Mouse (Mus musculus) MEL (cell line): ENCODE data around the gene Zfp933. TPM values are rescaled to one million over a fixed set of nuclear protein-coding genes. Genes with fewer than 3 reads are reported as not detected.
"Not testable (repeated sequence)": the region's sequence is repeated elsewhere in the genome, so short reads cannot be mapped to it uniquely, and the experiment has no call there.

Experiments
- DNase-seq: peaks from one replicate; pipeline ENCODE4 v3.0.0; 2011; ENCODE audit warnings: low read depth, low spot score
- H3K27ac ChIP-seq: 2 replicates; pipeline ENCODE4 v1.5.1; 2012; ENCODE audit warnings: low read depth, mild to moderate bottlenecking, control low read depth, low read length, moderate library complexity; ENCODE audit not compliant: control insufficient read depth
- H3K27me3 ChIP-seq, 2 experiments: fragments of 150-350 bp in 1 of 2; sonication (generic) in 1 of 2; 2 replicates each; pipeline ENCODE4 v1.6.1; 2012; ENCODE audit warnings: low read length in 2 of 2, mild to moderate bottlenecking in 2 of 2, improper control_type of control experiment in 1 of 2, moderate library complexity in 1 of 2; ENCODE audit not compliant: insufficient read depth in 2 of 2, control insufficient read depth in 1 of 2
- H3K36me3 ChIP-seq, 2 experiments: 2 replicates each; pipeline ENCODE4 v1.6.1; 2012 to 2014; ENCODE audit warnings: low read length in 2 of 2, improper control_type of control experiment in 1 of 2, inconsistent platforms in 1 of 2, mild to moderate bottlenecking in 1 of 2; ENCODE audit not compliant: insufficient read depth in 2 of 2, control insufficient read depth in 1 of 2
- H3K4me1 ChIP-seq, 2 experiments: fragments of 150-350 bp in 1 of 2; sonication (generic) in 1 of 2; 2 replicates each; pipeline ENCODE4 v1.6.1; 2012; ENCODE audit warnings: low read length in 2 of 2, improper control_type of control experiment in 1 of 2, mild to moderate bottlenecking in 1 of 2; ENCODE audit not compliant: insufficient read depth in 2 of 2, control insufficient read depth in 1 of 2
- H3K4me3 ChIP-seq, 2 experiments: fragments of 150-350 bp in 1 of 2; sonication (generic) in 1 of 2; 2 replicates each; pipeline ENCODE4 v1.5.1; 2012; ENCODE audit warnings: low read depth in 2 of 2, low read length in 2 of 2, mild to moderate bottlenecking in 2 of 2, moderate library complexity in 2 of 2, control low read depth in 1 of 2, improper control_type of control experiment in 1 of 2; ENCODE audit not compliant: control insufficient read depth in 1 of 2, insufficient read depth in 1 of 2
- H3K79me2 ChIP-seq: 2 replicates; pipeline ENCODE4 v1.6.1; 2012; ENCODE audit warnings: mild to moderate bottlenecking, low read length, moderate library complexity; ENCODE audit not compliant: control insufficient read depth, poor library complexity, insufficient read depth
- H3K9ac ChIP-seq: 2 replicates; pipeline ENCODE4 v1.6.1; 2012; ENCODE audit warnings: low read depth, mild to moderate bottlenecking, control low read depth, low read length, moderate library complexity; ENCODE audit not compliant: control insufficient read depth, poor library complexity, severe bottlenecking
- H3K9me3 ChIP-seq: fragments of 150-350 bp; sonication (generic); replicated peaks from 2 replicates; pipeline ENCODE4 v1.6.1; 2012; ENCODE audit warnings: mild to moderate bottlenecking, low read length, improper control_type of control experiment, moderate library complexity; ENCODE audit not compliant: insufficient read depth
- polyA plus RNA-seq, 2 experiments: library from polyadenylated mRNA; stranded (reverse) in 1 of 2; unstranded in 1 of 2; fragments of >175 nt in 1 of 2; fragments of >200 nt in 1 of 2; gene quantifications; 2 replicates each; pipeline versions ENCODE4 v1.2.1 to v1.2.4; 2012; ENCODE audit warnings: low replicate concordance in 2 of 2, low read depth in 1 of 2; ENCODE audit not compliant: insufficient read length in 2 of 2, insufficient read depth in 1 of 2, missing spikeins in 1 of 2
- total RNA-seq: library from RNA; depleted of rRNA; stranded (reverse); fragments of 300-350 nt; gene quantifications from 2 replicates; pipeline ENCODE4 v1.2.3, GENCODE M21; 2012; rRNA removed

Gene Zfp933
- total and polyA plus RNA-seq, 3 experiments = 4.0 to 353 (median 4.7) TPM

DNA sequence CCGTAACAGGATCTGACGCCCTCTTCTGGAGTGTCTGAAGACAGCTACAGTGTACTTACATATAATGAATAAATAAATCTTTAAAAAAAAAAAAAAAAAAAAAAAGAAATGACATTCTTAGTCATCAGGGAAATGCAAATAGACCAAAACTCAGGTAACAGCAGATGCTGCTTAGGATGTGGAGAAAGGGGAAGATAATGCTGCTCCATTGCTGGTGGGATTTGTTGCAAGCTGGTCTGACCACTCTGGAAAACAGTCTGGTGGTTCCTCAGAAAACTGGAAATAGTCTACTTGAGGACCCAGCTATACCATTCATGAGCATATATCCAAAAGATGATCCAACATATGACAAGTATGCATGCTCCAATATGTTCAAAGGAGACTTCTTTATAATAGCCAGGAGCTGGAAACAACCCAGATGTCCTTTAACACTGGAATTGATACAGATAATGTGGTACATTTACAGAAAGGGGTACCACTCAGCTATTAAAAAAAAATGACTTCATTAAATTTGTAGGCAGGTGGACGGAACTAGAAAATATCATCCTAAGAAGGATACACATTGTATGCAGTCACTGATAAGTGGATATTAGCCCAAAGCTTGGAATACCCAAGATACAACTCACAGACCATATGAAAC, 54.0 kb downstream of the Zfp933 start:
- not testable (repeated sequence) for H3K36me3 ChIP-seq, H3K4me3 ChIP-seq, H3K27me3 ChIP-seq, H3K9ac ChIP-seq, H3K27ac ChIP-seq, H3K79me2 ChIP-seq, DNase-seq, H3K9me3 ChIP-seq, H3K4me1 ChIP-seq

GRCm38 (mm10) chr4:147793390-147793916, 54.7 kb downstream of the Zfp933 start:
- H3K36me3 ChIP-seq, H3K9ac ChIP-seq, H3K9me3 ChIP-seq, H3K4me1 ChIP-seq, H3K4me3 ChIP-seq, H3K27ac ChIP-seq, H3K27me3 ChIP-seq, H3K79me2 ChIP-seq, DNase-seq: not testable (repeated sequence)

GRCm38 (mm10) chr4:147791729-147792128, 56.4 kb downstream of the Zfp933 start:
- H3K9ac ChIP-seq, H3K4me1 ChIP-seq, DNase-seq, H3K9me3 ChIP-seq, H3K27me3 ChIP-seq, H3K27ac ChIP-seq, H3K4me3 ChIP-seq, H3K36me3 ChIP-seq, H3K79me2 ChIP-seq: not testable (repeated sequence)

Other genes with a start within 250 kb of the Zfp933 start
- gene Zfp979, start 205.9 kb downstream of the Zfp933 start, total RNA-seq = 12.1 and 14.3 TPM in 2 replicates
- 10 to 100 TPM in 1 of 2 experiments, 1 to 10 TPM in 1; 7.9 to 76.0 TPM for gene Zfp979, start 205.9 kb downstream of the Zfp933 start, polyA plus RNA-seq
- not detected in 2 replicates for gene Zfp534, start 145.8 kb downstream of the Zfp933 start, total RNA-seq
- under 1 TPM in 1 of 2 experiments, not detected in 1; 0.13 TPM for gene Zfp534, start 145.8 kb downstream of the Zfp933 start, polyA plus RNA-seq
- gene Zfp984, start 38.6 kb downstream of the Zfp933 start, total RNA-seq = 1.4 and 2.2 TPM in 2 replicates
- gene Zfp984, start 38.6 kb downstream of the Zfp933 start, polyA plus RNA-seq = under 1 TPM in 1 of 2 experiments, not detected in 1; 0.92 TPM
- 19.0 and 22.8 TPM in 2 replicates for gene Miip, start 20.4 kb upstream of the Zfp933 start, total RNA-seq
- gene Miip, start 20.4 kb upstream of the Zfp933 start, polyA plus RNA-seq = 10 to 100 TPM in 1 of 2 experiments, not detected in 1; 31.4 TPM
- gene Fv1, start 20.6 kb upstream of the Zfp933 start, total RNA-seq = 3.0 and 3.8 TPM in 2 replicates
- gene Fv1, start 20.6 kb upstream of the Zfp933 start, polyA plus RNA-seq = 1 to 10 TPM in 1 of 2 experiments, not detected in 1; 4.6 TPM
- 16.0 and 19.0 TPM in 2 replicates for gene Mfn2, start 56.3 kb upstream of the Zfp933 start, total RNA-seq
- gene Mfn2, start 56.3 kb upstream of the Zfp933 start, polyA plus RNA-seq = 10 to 100 TPM in 1 of 2 experiments, not detected in 1; 32.8 TPM
- 7.2 and 8.2 TPM in 2 replicates for gene Plod1, start 88.4 kb upstream of the Zfp933 start, total RNA-seq
- gene Plod1, start 88.4 kb upstream of the Zfp933 start, polyA plus RNA-seq = 10 to 100 TPM in 1 of 2 experiments, not detected in 1; 20.8 TPM
- 41.3 and 48.3 TPM in 2 replicates for gene 2510039O18Rik, start 92.5 kb upstream of the Zfp933 start, total RNA-seq
- gene 2510039O18Rik, start 92.5 kb upstream of the Zfp933 start, polyA plus RNA-seq = 10 to 100 TPM in 1 of 2 experiments, not detected in 1; 59.9 TPM
- gene Nppb, start 137.4 kb upstream of the Zfp933 start, total RNA-seq = not detected in 2 replicates
- not detected for gene Nppb, start 137.4 kb upstream of the Zfp933 start, polyA plus RNA-seq
- gene Nppa, start 152.4 kb upstream of the Zfp933 start, total RNA-seq = not detected in 2 replicates
- gene Nppa, start 152.4 kb upstream of the Zfp933 start, polyA plus RNA-seq = under 1 TPM in 1 of 2 experiments, not detected in 1; 0.26 TPM
- gene Clcn6, start 190.5 kb upstream of the Zfp933 start, total RNA-seq = 5.8 and 8.2 TPM in 2 replicates
- 10 to 100 TPM in 1 of 2 experiments, not detected in 1; 17.5 TPM for gene Clcn6, start 190.5 kb upstream of the Zfp933 start, polyA plus RNA-seq
- gene Mthfr, start 190.7 kb upstream of the Zfp933 start, total RNA-seq = 7.4 and 12.4 TPM in 2 replicates
- gene Mthfr, start 190.7 kb upstream of the Zfp933 start, polyA plus RNA-seq = 10 to 100 TPM in 1 of 2 experiments, not detected in 1; 15.5 TPM
- 5.0 and 6.4 TPM in 2 replicates for gene Agtrap, start 239.7 kb upstream of the Zfp933 start, total RNA-seq
- gene Agtrap, start 239.7 kb upstream of the Zfp933 start, polyA plus RNA-seq = 10 to 100 TPM in 1 of 2 experiments, not detected in 1; 16.0 TPM